7 mouse cellular contexts compared by ENCODE assay signal in genomic region chr8:122336251-122336910, GRCm38 (mm10). TPM values are rescaled to one million over a fixed set of nuclear protein-coding genes. Genes with fewer than 3 reads are reported as not detected.
DNase-seq lines count a peak whose midpoint lies in the region; ATAC-seq and TF ChIP-seq lines count a peak whose summit lies in the region.

No protein-coding gene starts in this region.

- peak; percentile 39 for DNase-seq in urinary bladder, postnatal 14 days (ENCODE audit: low spot score)
- no peak for DNase-seq in urinary bladder, postnatal 36 days (ENCODE audit: low spot score in 2 of 2)
- DNase-seq in lung, adult 2 months, result peak; percentile 60
- peak; percentile 60 for DNase-seq in retina, postnatal 7 days (ENCODE audit: low read depth, low spot score)
- DNase-seq in spleen, adult 12 weeks (ENCODE audit: low spot score), result no peak

- peaks cover 14% of the 10 kb centered on the region; the same call in 1 of the 2 replicates for H3K4me1 ChIP-seq in embryonic facial prominence, embryonic 12.5 days
- H3K4me1 ChIP-seq in intestine, postnatal 0 days (replicated peaks; ENCODE audit: control insufficient read depth, insufficient read depth, low read length), result no peaks in the 10 kb centered on the region
- H3K4me1 ChIP-seq in lung, adult 2 months (ENCODE audit: control insufficient read depth, insufficient read depth, low read length), result no peaks in the 10 kb centered on the region

- H3K4me2 ChIP-seq in embryonic facial prominence, embryonic 12.5 days (replicated peaks), result peak overlapping the region; percentile 94
- H3K4me2 ChIP-seq in intestine, postnatal 0 days (replicated peaks; ENCODE audit: low read depth), result peak overlapping the region; percentile 67

- TF ChIP-seq POLR2A in lung, adult 2 months (IDR thresholded peaks at IDR 0.05; ENCODE audit: borderline replicate concordance, extremely low read depth, low read depth, low read length), result 0 out of 2 replicates have a peak, but pooled peaks have one; percentile 5

- H3K36me3 ChIP-seq in embryonic facial prominence, embryonic 12.5 days, result peaks cover 14% of the 10 kb centered on the region; the same call in 1 of the 2 replicates
- peaks cover 63% of the 10 kb centered on the region for H3K36me3 ChIP-seq in intestine, postnatal 0 days (ENCODE audit: control insufficient read depth, insufficient read depth)

- peak overlapping the region; percentile 57 for H3K4me3 ChIP-seq in embryonic facial prominence, embryonic 12.5 days
- H3K4me3 ChIP-seq in intestine, postnatal 0 days (ENCODE audit: low read depth, low read length), result peak overlapping the region; percentile 24
- H3K4me3 ChIP-seq in lung, adult 2 months (replicated peaks; ENCODE audit: extremely low read depth, low read depth, low read length), result peak overlapping the region; percentile 54

- no peaks in the 10 kb centered on the region for H3K9me3 ChIP-seq in embryonic facial prominence, embryonic 12.5 days
- no peaks in the 10 kb centered on the region for H3K9me3 ChIP-seq in intestine, postnatal 0 days (ENCODE audit: control insufficient read depth)

- peaks cover 53% of the 10 kb centered on the region for H3K27me3 ChIP-seq in embryonic facial prominence, embryonic 12.5 days
- H3K27me3 ChIP-seq in intestine, postnatal 0 days (replicated peaks; ENCODE audit: control insufficient read depth, insufficient read depth, low read length), result no peaks in the 10 kb centered on the region

- no peak for TF ChIP-seq CTCF in intestine, postnatal 0 days (IDR thresholded peaks at IDR 0.05; ENCODE audit: low read depth)
- no peak for TF ChIP-seq CTCF in lung, adult 2 months (IDR thresholded peaks at IDR 0.05; ENCODE audit: insufficient read depth, low read length)

- 3% methylated on average over 67 of the region's 81 CpGs for WGBS in embryonic facial prominence, embryonic 12.5 days
- 46% methylated on average over 74 of the region's 81 CpGs for WGBS in intestine, postnatal 0 days
- 49% methylated on average over 81 of the region's 81 CpGs for WGBS in lung, adult 2 months

- peak; percentile 19; the same call in 1 of the 2 replicates for ATAC-seq in embryonic facial prominence, embryonic 12.5 days (ENCODE audit: insufficient number of reproducible peaks, insufficient read depth, low FRiP score, low TSS enrichment)
- peak; percentile 9; the same call in 1 of the 2 replicates for ATAC-seq in intestine, postnatal 0 days

- H3K9ac ChIP-seq in embryonic facial prominence, embryonic 12.5 days, result peak overlapping the region; percentile 46
- no peak overlapping the region for H3K9ac ChIP-seq in intestine, postnatal 0 days (ENCODE audit: low read depth, low read length)

- H3K27ac ChIP-seq in embryonic facial prominence, embryonic 12.5 days, result no peak overlapping the region
- no peak overlapping the region for H3K27ac ChIP-seq in intestine, postnatal 0 days (ENCODE audit: low read depth, low read length)

RNA-seq across cellular contexts. Expression of gene Trhr2, which starts 24.2 kb away (rescaled TPM):
- polyA plus RNA-seq in embryonic facial prominence, embryonic 12.5 days (2016; fragmentation: Nextera tagmentation; extraction: Ambion mirVana), result 0.32 and 0.39 TPM in 2 replicates
- not detected in 2 replicates for polyA plus RNA-seq in intestine, postnatal 0 days (2015; fragmentation: Nextera tagmentation; extraction: Ambion mirVana)
- not detected in 2 replicates for polyA plus RNA-seq in lung, adult 2 months (2012; rRNA removed)

RNA-seq across cellular contexts. Expression of gene Zc3h18, which starts 40.0 kb away (rescaled TPM):
- polyA plus RNA-seq in embryonic facial prominence, embryonic 12.5 days (2016; fragmentation: Nextera tagmentation; extraction: Ambion mirVana), result 66.1 and 67.9 TPM in 2 replicates
- polyA plus RNA-seq in intestine, postnatal 0 days (2015; fragmentation: Nextera tagmentation; extraction: Ambion mirVana), result 24.0 and 26.1 TPM in 2 replicates
- 26.8 and 29.1 TPM in 2 replicates for polyA plus RNA-seq in lung, adult 2 months (2012; rRNA removed)

RNA-seq across cellular contexts. Expression of gene Zfpm1, which starts 54.4 kb away (rescaled TPM):
- polyA plus RNA-seq in embryonic facial prominence, embryonic 12.5 days (2016; fragmentation: Nextera tagmentation; extraction: Ambion mirVana), result 2.1 and 2.8 TPM in 2 replicates
- 7.7 and 9.8 TPM in 2 replicates for polyA plus RNA-seq in intestine, postnatal 0 days (2015; fragmentation: Nextera tagmentation; extraction: Ambion mirVana)
- polyA plus RNA-seq in lung, adult 2 months (2012; rRNA removed), result 32.0 and 38.4 TPM in 2 replicates

Comparison
In these comparisons a context has a peak if more than half of its experiments do, and no peak if none do; other contexts are left out.
1. DNase-seq: peak in urinary bladder, postnatal 14 days (single experiment), lung, adult 2 months (single experiment) and retina, postnatal 7 days (single experiment); none in urinary bladder, postnatal 36 days (0 of 2) and spleen, adult 12 weeks (single experiment).
2. Peak in every context shown above with its lines, with median percentiles within 50 percentile points of each other: H3K4me3 ChIP-seq.